ENCODE assay signal across 16 mouse cellular contexts in the genomic region with DNA sequence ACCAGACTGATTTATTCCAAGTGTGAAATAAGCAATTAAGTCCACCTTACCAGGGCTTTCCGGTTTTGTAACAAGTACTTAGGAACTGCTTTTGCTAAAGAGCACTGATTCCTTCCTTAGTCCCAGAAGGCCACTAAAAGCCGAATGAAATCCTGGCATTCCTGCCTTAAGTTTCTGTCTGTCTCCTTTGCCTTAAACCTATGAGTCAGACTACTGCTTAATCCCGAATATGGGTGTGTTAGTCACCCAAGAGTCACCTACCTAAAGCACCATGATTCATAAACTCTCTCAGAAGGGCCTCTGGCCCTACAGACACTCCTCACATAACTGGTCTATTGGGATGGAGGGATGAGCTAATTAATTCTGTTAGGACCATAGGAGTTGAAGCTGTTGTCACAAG.
"Had no signal": no experiment of that assay in that cellular context is flagged by ENCODE, and none has a peak within 500 bp of the region (broad histone marks: within the 10 kb centered on the region; RNA-seq: fewer than 3 reads in every experiment).

No protein-coding gene starts in this region.

- H3K36me3 ChIP-seq: limb, embryonic 12.5 days; limb, embryonic 15.5 days; midbrain, embryonic 12.5 days; midbrain, embryonic 15.5 days; neural tube, embryonic 13.5 days had no signal

- H3K4me3 ChIP-seq: limb, embryonic 12.5 days; limb, embryonic 15.5 days; midbrain, embryonic 12.5 days; midbrain, embryonic 15.5 days; neural tube, embryonic 13.5 days had no signal

- DNase-seq: kidney, postnatal 14 days; kidney, postnatal 4 days; left cerebral cortex, postnatal 4 days; liver, postnatal 0 days; retina, postnatal 1 day; thymus, adult 18-20 months; thymus, postnatal 14 days; thymus, postnatal 4 days had no signal

- ATAC-seq: liver, postnatal 0 days; lung, postnatal 0 days; midbrain, embryonic 15.5 days had no signal

- H3K27me3 ChIP-seq: limb, embryonic 12.5 days; limb, embryonic 15.5 days; midbrain, embryonic 12.5 days; midbrain, embryonic 15.5 days; neural tube, embryonic 13.5 days had no signal

- H3K4me2 ChIP-seq: limb, embryonic 12.5 days; limb, embryonic 15.5 days; liver, embryonic 11.5 days; lung, embryonic 14.5 days; midbrain, embryonic 12.5 days; midbrain, embryonic 15.5 days; neural tube, embryonic 13.5 days had no signal
